Mouse (Mus musculus) megakaryocyte-erythroid progenitor cell, adult 5-6 weeks (primary cell): ENCODE measurements at regions not wholly inside any gene's neighbourhood (a gene's known extent, or its start where the extent isn't known, plus 50 kb on each side); places are given as distances from the start of the nearest gene placed in this dataset.

Experiments used
- ATAC-seq: replicated peaks from 2 replicates; pipeline ENCODE4 v1.8.0; 2016; ENCODE audit warnings: mild to moderate bottlenecking, inconsistent platforms; ENCODE audit not compliant: severe bottlenecking, poor library complexity, low FRiP score, low TSS enrichment

DNA sequence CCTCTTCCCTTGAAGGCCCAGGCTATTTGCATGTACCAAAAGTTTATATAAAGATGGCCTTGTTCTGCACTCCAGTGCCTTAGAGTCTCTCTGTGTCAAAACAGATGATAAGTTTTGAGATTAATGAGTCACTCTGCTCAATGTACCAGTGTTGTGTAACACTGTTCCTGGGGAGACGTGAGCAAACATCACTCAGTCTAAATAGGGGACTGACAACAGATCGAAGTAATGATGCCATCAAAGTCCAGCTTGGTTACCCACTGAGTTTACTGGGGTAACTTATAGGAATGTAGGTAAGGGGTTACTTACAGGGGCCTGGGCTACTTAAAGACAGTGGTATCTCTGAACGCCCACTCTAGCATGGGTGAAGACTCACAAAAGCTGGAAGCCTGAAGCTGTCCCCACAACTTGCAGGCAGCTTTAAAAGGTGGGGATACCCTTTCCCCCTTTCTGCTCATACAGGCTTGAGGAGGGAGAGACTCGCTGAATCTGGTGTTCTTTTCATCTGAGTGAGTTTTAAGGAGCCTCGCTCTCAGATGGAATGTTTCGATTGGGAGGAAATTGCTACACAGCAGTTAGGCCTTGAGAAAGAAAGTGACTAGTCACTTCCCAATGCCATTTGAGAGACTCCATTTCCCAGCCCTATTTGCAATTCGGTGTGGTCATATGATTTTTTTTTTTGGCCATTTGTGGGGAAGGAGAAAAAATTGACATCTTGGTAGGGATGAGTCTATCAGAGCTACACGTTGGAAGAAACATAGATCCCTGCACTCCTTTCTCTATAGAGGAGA is 134.4 kb upstream of the Atp6ap2 start:
- no peak for ATAC-seq

DNA sequence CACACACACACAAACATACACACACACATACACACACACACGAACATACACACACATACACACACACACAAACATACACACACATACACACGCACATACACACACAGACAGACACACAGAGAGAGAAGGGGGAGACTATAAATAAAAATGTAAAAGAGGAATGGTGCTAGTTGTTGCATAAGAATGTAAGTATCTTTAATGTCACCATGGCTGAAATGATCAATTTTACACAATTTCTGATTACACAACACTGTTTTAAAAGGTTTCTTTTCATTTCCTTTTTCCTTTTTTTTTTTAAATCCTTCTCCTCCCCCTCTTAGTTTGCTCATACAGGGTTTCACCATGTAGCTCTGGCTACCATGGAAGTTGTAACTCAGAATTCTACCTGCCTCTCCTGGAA is 125.9 kb upstream of the Atp6ap2 start:
- ATAC-seq: no peak

DNA sequence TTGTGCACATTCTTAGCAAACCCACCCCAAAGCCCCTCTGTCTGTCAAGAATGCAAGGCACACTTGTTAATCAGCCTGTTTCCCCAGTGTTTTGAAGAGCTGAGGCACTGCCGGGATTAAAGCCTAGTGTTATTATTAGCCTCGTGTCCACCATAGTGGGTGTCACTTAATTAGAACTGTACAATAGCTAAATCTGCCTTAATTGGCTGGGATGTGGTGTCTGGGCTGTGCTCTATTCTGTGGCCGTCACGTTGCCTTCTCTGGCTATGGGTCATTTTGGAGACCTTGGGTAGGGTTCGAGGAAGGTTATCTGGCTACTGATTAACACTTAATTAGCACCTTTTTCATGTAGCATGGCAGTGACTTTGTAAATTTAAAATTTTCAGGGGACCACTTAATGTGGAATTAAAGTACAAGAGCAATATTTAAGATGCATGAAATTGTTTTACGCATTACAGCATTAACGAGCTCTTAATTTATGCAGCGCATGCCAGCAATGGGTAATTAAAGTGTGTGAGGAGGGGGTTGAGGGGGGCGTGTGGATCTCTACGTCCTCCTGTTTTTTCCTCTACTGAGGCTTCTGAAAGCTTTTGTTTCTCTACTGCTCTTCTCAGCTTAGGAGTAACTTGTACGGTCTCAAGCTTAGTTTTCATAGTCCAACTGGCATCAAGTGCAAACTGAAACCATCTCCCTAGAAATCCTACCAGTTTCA is 124.5 kb upstream of the Atp6ap2 start:
- no peak for ATAC-seq

DNA sequence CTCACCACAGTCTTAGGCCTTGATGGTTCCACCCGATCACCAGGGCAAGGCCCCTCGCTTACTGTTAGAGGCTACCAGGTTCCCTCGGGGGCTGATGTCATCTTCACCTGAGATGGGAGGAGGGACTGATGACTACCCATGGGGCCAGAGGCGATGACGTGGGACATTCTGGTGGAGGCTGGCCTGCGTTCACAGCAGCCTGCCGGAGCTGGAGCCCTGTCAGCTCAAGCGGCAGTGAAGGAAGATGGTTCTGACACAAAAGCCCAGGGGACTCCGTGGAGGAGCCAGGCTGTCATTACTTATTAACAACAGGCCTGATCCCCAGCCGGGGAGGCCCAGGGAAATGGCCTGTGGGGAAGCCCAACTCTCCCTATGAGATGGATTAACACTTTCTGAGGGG is 121.3 kb upstream of the Atp6ap2 start:
- ATAC-seq: no peak

DNA sequence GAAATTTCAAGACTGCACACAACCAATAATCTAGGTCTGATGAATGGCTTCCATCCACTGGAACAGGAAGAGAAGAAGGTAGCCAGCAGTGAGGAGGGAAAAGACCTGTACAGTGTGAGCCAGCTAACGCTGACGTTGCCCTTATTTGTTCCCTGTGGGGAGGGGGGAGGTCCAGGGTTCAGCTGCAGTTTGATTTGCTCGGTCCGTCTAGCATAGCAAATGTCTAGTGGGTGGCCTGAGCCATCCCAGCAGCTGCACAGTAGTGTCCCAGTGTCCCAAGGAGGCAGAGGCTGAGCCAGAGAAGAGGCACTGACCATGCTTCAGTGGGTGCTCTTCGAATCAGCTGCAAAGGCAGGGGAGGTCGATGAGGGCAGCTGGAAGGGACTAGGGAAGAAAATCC is 120.7 kb upstream of the Atp6ap2 start:
- no peak for ATAC-seq

DNA sequence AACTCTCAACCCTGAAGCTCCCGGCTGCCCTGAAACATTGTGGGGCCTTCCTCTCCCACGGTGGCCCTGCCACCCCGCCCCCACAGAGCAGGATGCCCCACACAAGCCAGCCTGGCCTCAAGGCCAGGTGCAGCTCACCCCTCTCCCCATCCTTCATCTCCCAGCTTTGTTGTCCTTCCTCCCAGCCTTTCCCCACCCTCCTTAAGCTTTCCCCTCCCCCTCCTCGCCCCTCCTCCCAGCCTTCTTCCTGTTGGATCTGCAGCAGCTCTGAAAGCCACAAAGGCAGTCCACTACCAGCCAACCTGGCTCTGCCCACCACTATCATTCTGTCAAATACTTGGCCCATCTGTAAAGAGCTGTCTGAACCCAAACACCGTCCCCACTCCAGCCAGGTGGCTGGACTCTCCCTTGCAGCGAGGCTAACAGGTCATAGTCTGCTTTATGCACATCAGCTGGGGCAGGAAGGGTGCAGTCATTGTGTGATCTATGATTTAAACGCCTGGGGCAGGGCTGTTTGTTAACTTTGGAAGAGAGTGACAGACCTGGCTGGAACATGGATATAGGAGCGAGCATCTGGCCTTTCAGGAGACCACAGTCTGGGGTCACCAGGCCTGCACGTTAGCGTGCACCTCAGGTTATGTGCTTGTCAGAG is 119.9 kb upstream of the Atp6ap2 start:
- no peak for ATAC-seq

DNA sequence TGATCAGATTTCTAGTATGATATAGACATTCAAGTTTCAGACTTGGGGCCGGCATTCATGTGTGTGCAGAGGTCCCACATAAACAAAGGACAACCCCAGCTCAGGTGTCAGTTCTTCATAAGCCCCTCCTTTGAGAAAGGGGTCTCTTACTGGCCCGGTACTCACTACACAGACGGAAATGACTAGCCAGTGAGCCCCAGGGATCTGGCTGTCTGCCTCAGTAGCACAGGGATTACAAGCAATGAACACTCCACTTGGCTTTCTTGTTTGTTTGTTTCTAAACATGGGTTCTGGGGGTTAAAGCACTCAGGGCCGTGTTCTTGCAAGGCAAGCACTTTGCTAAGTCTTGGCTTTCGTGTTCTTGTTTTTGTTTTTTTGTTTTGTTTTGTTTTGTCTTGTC is 115.3 kb upstream of the Atp6ap2 start:
- ATAC-seq: no peak

DNA sequence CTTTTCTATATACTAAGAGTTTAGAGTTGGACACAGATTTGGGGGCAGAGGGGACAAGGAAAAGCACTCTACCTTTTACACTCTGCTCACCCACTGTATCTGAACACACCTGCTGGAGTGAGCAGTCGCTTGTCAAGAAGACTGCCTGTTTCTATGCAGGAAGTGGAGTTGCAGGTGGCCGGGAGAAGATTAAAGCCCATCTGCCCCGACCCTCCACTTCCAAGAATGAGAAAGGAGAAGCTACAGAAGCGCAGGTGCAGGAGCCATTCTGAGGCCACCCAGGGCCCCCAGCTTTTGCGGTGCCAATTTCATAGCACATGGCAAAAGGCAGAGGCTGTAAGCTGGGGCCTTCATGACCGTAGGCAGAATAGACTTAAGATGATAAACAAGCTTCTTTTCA is 108.4 kb upstream of the Atp6ap2 start:
- ATAC-seq: no peak

DNA sequence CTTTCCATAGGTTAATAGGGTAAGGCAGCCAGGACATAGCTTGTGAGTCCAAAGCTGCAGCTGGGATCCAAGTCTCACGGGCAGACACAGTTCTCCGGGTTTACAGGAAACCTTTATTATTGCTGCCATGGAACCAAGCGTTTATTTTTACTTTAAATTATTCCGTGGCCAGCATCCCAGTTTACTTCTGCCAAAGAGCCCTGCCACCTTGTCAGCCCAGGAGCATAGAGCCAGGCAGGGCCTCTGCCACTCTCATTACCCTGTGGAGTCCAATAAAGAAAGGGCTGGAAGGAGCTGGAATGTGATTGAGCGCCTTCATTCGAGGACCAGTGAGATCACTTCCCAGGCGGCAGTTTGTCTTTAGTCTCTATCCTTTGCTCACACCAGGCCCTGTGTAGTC is 96.6 kb upstream of the Atp6ap2 start:
- no peak for ATAC-seq

DNA sequence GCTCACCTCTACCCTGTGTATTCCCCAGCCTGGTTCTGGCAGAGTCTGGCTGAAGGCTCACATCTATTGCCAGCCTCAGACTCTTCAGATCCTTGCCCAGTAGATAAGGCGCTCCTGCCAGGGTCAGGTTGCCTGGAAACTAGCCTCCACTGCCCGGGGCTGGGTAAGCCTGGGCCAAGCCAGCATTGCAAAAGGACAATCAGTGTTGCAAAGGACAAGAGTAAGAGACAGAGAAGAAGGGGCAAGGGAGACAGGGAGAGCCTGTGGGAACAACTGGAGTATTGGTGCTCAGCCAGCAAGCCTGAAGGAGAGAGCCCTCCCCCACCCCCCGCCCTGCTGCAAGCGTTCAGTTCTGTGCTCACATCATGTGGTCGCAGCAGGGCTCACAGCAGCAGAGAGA is 94.4 kb upstream of the Atp6ap2 start:
- ATAC-seq: peak; percentile 70

DNA sequence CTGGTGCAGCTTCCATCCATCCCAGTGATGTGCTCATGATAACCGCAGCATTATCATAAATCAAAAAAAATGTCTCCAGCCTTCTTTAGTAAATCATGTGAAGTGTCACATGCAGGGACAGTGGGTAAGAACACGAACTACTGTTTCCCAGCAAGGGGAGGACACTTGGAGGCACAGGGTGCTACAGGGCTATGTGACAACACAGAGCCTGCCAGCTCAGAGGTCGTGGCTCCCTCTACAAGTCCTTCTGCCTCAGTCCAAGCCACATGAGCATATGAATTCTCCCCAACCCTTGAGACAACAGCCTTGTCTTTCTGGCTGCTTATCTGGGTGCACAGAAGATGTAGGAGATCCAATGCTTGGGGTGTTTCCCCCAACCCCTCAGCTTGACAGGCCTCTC is 93.7 kb upstream of the Atp6ap2 start:
- no peak; the same call in 1 of the 2 replicates for ATAC-seq

DNA sequence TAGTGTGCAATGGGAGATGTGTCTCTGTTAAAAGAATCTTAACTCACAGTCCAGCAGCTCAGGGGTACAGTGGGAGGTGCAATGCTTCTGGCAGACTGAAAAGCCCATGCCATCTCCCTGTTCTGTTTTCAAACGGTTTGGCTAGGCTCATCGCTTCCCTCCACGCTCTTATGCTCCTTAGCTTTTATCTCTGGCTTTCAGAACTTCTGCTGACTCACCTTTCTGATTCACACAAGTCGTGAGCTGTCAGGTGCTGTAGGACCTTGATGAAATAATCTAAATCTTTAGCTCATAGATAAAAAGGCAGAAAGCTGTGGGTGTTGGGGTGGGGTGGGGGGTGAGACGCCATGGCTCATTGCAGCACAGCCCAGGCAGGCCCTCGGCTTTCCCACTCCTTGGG is 93.1 kb upstream of the Atp6ap2 start:
- peak; percentile 57 for ATAC-seq

DNA sequence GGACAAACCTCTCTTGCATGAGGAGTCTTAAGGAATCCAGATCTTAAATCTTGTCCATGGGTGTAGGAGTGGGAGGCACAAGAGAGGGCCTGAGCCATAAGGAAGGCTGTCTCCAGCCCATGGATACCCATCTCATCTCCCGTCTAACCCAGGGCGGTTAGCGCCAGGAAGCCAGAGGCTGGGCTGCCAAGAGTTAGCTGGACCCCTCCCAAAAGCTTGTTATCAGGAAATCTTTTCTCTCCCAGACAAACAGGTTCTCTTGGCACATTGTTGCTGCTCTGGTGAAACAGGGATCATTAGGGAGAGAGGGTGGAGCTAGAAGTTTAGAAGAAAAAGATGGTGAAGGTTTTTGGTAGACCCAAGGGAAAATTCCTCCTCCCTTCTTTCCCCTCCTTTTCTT is 87.0 kb upstream of the Atp6ap2 start:
- ATAC-seq: no peak

DNA sequence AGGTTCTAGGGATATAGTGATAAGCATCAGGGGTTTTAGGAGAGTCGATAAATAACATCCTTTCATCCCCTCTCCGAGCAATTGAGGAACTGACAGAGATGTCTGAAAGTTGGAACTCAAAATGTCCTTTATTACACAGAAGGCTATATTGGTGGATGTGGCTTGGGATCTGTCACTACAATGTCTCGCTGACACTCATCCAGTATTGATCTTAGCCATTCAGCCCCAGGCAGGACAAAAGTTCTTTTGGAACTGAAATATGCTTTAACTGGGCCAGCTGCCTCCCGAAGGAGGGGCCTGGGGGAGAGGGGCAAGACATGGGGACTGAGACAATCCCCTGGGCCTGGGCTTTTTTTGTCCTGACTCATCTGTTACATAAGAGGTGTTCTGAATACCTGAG is 85.2 kb upstream of the Atp6ap2 start:
- no peak for ATAC-seq

DNA sequence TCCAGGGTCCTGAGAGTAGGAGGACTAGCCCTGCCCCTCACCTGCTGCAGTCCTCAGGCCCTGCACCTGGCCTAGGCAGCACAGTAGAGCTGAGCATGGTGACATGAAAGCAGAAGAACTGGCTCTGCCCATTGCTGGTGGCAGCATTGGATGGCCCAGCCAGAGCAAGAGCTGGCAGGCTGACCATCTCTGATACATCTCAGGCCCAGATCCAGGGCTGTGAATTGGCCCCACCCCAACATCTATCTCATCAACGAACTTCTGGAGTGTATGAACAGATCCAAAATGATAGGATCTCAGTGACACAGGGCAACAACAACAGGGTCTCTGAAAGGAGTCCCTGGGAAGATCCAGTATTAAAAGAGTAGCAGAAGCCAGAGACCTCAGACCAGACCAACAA is 84.0 kb upstream of the Atp6ap2 start:
- ATAC-seq: no peak

DNA sequence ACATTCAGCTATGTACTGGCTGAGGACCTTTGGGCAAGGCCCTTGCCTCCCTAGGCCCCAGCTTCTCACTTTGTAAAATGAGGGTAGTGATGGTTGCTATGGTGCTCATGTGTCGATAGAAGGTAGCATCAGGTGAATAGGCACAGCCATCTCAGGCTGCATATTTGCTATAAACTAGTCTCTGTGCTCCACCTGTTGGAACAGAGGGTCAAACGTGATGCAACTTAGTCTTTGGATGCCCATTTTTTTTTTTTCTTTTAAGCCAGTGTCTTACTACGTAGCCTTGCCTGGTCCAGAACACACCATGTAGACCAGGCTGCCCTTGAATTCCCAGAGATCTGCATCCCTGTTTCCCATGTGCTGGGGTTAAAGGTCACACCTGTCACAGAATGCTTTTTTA is 76.5 kb upstream of the Atp6ap2 start:
- no peak for ATAC-seq

DNA sequence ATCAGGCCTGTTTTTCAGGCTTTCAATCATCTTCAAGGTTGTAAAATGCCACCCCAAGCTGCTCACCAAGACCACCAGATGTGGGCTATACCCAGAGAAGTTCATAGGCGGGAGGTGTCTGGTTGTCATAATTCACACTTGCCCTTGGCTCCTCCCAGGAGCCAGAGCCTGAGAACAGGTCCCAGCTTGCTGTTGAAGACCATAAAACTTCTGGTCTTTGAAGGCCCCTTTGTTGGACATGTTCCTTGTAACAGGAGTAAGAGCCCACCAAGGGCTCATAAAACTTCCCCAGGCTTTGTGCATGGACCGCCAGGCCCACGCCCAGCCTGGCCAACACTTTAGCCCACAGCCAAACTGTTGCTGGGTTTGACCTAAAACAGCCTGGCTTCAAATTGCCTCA is 62.6 kb upstream of the Atp6ap2 start:
- ATAC-seq: no peak

DNA sequence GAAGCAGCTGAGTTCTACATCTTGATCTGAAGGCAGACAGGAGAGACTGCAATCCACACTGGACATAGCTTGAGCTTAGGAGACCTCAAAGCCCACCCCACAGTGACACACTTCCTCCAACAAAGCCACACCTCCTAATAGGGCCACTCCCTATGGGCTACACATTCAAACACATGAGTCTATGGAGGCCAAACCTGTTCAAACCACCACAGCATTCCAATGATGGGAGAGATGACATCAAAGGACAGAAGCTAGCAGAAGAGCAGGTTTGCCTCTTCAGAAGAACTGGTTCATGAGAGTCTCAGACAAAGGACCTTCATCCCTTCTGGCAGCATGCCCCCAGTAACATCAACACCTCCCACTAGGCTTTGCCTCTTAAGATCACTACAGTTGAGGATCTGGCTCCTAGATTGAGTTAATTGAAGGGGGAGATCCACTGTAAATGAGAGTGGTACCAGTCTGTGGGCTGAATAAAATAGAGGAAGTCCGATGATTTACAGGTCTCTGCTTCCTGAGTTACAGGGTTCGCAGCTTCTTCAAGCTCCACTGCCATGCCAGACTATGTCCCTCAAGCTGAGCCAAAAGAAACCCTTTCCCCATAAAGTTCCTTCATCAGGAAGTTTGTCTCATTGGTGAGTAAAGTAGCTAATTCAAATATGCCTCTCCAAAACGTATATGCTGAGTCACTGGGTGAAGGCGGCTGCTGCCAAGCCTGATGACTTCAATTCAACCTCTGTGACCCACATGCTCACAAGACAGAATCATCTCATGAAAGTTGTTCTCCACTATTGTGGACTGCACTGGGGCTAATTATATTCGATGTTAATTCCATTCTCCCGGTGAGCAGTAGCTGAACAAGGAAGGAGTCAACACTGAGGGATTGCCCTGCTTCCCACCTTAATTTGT is 56.9 kb upstream of the Atp6ap2 start:
- ATAC-seq: 0 out of 2 replicates have a peak, but pooled peaks have one; percentile 34
